Mouse (Mus musculus) forebrain, embryonic 14.5 days (tissue): ENCODE measurements around the gene Vps37c. TPM values are rescaled to one million over a fixed set of nuclear protein-coding genes. Genes with fewer than 3 reads are reported as not detected.

Experiments
- ATAC-seq: fragments of 200-750 bp; cut with Nextera tagmentation; 2 replicates; pipeline ENCODE4 v1.8.0; 2017; ENCODE audit warnings: mild to moderate bottlenecking, moderate library complexity
- DNase-seq: peaks from one replicate; pipeline ENCODE4 v3.0.0-alpha.2; 2015; ENCODE audit warnings: low spot score
- H3K27ac ChIP-seq: fragments of 300-500 bp; sonication (generic); 2 replicates; pipeline ENCODE4 v1.5.1; 2014; ENCODE audit warnings: low read depth, mild to moderate bottlenecking, control low read depth, low read length, moderate library complexity
- H3K27me3 ChIP-seq: fragments of 300-500 bp; sonication (generic); replicated peaks from 2 replicates; pipeline ENCODE4 v1.6.1; 2014; ENCODE audit warnings: low read length, control low read depth, mixed read lengths; ENCODE audit not compliant: control insufficient read depth, insufficient read depth
- H3K36me3 ChIP-seq: fragments of 300-500 bp; sonication (generic); 2 replicates; pipeline ENCODE4 v1.6.1; 2014; ENCODE audit warnings: low read length, control low read depth; ENCODE audit not compliant: control insufficient read depth, insufficient read depth
- H3K4me1 ChIP-seq: fragments of 300-500 bp; sonication (generic); 2 replicates; pipeline ENCODE4 v1.6.1; 2014; ENCODE audit warnings: antibody characterized with exemption, low read length, control low read depth; ENCODE audit not compliant: control insufficient read depth, insufficient read depth
- H3K4me2 ChIP-seq: fragments of 300-500 bp; sonication (generic); 2 replicates; pipeline ENCODE4 v1.6.1; 2014; ENCODE audit warnings: mild to moderate bottlenecking, control low read depth, low read length
- H3K4me3 ChIP-seq: fragments of 300-500 bp; sonication (generic); 2 replicates; pipeline ENCODE4 v1.5.1; 2014; ENCODE audit warnings: low read depth, low read length, control low read depth
- H3K9ac ChIP-seq: fragments of 300-500 bp; sonication (generic); 2 replicates; pipeline ENCODE4 v1.6.1; 2014; ENCODE audit warnings: mild to moderate bottlenecking, low read length, control low read depth, moderate library complexity
- H3K9me3 ChIP-seq: fragments of 300-500 bp; sonication (generic); replicated peaks from 2 replicates; pipeline ENCODE4 v1.6.1; 2016; ENCODE audit warnings: low read length, control low read depth, mixed read lengths; ENCODE audit not compliant: control insufficient read depth
- WGBS: fragments of 180-500 bp; shearing (Covaris S2); extraction: QIAGEN DNeasy Blood & Tissue Kit; methylation state at CpG from one replicate; pipeline ENCODE4 v1.1.7; 2014; 5-methylcytosine and 5-hydroxymethylcytosine counted together
- polyA plus RNA-seq: library from polyadenylated mRNA; unstranded; fragments of >200 nt; fragmentation: Nextera tagmentation; extraction: Ambion mirVana; gene quantifications from 2 replicates; pipeline ENCODE4 v1.2.1, GENCODE M21; 2014

Vps37c gene
- polyA plus RNA-seq, 1 experiment from 2014 or later: 31.9 TPM

DNA sequence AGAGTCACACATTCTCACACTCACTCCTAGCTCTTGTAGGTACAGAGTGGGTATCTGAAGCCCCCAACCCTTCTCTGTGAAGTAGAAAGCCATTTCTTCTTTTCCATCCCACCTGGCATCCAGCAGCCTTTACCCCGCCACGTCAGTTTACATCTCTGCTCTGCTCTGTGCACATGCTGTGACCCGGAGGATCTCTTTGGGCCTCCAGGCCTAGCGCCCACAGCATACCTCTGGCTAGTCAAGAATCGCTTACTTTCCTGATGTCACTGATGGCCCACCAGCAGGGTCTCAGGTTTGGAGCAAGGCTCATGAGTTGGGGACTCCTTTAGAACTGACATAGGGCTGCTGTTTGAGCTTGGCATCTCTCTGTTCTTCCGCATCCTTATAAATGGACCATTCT is 49.5 kb downstream of the Vps37c start:
- WGBS: 90% methylated on average over 6 of the region's 6 CpGs

DNA sequence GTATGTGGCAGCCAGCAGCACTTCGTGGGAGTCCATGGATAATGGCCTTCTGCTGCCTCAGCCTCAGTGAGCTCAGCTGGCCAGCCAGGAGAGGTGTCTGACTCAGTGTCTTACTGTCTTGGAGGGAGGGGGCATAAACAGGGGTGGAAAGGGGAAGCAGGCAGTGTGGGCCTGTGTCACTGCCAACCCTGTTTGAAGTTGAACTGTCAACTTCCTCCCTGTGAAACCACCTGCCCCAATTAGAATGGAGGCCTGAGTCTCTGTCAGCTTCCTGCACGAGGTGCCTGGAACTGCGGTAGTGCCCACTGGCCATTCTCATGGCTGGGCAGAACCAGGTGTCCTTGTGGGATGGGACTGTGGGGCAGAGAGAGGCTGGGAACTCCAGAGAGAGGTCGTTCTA is 50.3 kb downstream of the Vps37c start, which contains the start of gene Cd5:
Gene Cd5, minus strand, starts transcription at position 192 of the 400 bp plus-strand sequence.
- Histone ChIP-seq H3K4me3 (no peak within 1 kb of the TSS), H3K9ac (no peak within 1 kb of the TSS), H3K27me3 (no peaks in the 10 kb centered on the region), H3K9me3 (no peaks in the 10 kb centered on the region), H3K4me2 (no peak within 1 kb of the TSS), H3K4me1 (no peaks in the 10 kb centered on the region), H3K27ac (no peak within 1 kb of the TSS), H3K36me3 (no peaks in the 10 kb centered on the region)
- 77% methylated on average over 4 of the region's 4 CpGs for WGBS
- DNase-seq (no peak), ATAC-seq (no peak)

More for the DNA sequence above, 49.5 kb downstream of the Vps37c start:
- no peaks in the 10 kb centered on the region for H3K27me3 ChIP-seq
- no peaks in the 10 kb centered on the region for H3K4me1 ChIP-seq
- H3K4me2 ChIP-seq: no peak overlapping the region
- no peaks in the 10 kb centered on the region for H3K36me3 ChIP-seq
- H3K9ac ChIP-seq: no peak overlapping the region
- no peaks in the 10 kb centered on the region for H3K9me3 ChIP-seq
- H3K4me3 ChIP-seq: no peak overlapping the region
- DNase-seq (no peak), ATAC-seq (no peak)
- no peak overlapping the region for H3K27ac ChIP-seq

DNA sequence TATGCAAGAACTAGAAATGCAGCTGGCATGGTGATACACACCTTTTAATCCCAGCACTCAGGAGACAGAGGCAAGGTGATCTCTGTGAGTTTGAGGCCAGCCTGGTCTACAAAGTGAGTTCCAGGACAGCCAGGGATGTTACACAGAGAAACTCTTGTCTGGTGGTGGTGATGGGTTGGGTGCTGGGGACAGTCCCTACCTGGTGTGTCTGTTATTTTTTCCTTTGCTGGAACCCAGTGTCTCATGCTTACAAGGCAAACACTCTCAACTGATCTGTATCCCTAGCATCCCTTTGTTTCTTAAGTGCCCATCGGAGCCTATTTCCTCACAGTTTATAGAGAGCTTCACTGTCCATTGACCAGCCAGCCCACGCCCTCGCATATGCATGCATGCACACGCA is 51.4 kb downstream of the Vps37c start:
- no peak overlapping the region for H3K4me3 ChIP-seq
- no peaks in the 10 kb centered on the region for H3K4me1 ChIP-seq
- H3K27me3 ChIP-seq: no peaks in the 10 kb centered on the region
- 98% methylated on average over 4 of the region's 4 CpGs for WGBS
- ATAC-seq (no peak), DNase-seq (no peak)
- H3K9ac ChIP-seq: no peak overlapping the region
- H3K4me2 ChIP-seq: no peak overlapping the region
- H3K36me3 ChIP-seq: no peaks in the 10 kb centered on the region
- no peak overlapping the region for H3K27ac ChIP-seq
- H3K9me3 ChIP-seq: no peaks in the 10 kb centered on the region

DNA sequence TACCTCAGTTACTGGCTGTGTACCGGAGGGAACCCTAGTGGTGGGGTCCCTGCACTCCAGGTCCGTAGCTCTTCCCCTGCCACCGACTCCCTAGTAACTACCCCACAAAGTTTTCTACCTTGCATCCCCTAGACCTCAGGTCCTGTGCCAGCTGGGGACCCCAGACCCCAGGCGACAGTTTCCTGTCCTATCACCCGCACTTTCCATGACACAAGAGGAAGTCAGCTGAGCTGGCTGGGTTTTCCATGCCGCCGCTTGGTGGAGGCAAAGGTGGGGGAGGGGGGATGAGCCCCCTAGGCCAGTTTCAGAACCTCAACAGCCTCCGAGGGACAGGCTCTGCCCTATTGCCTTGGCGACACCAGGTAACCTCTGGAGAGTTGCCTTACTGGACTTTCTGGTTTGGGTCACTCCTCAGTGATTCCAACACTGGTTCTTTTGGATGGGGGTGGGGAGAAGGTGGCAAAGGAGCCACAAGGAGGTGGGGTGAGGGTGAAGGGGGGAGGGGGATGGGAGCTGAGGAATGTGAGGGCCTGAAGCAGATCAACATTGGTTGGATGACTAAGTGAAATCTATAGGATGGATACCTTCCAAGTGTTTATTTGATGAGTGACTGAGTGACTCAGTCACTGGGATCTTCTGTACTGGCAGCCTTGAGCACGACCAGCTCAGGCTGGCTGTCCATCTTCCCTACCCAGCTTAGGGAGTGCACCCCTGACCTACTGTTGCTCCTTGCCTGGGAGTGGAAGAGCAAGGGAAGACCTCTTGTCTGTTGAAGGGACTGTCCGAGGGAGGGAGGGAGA is 52.3 kb downstream of the Vps37c start:
- H3K4me1 ChIP-seq: no peaks in the 10 kb centered on the region
- WGBS: 53% methylated on average over 11 of the region's 11 CpGs
- no peak for DNase-seq

DNA sequence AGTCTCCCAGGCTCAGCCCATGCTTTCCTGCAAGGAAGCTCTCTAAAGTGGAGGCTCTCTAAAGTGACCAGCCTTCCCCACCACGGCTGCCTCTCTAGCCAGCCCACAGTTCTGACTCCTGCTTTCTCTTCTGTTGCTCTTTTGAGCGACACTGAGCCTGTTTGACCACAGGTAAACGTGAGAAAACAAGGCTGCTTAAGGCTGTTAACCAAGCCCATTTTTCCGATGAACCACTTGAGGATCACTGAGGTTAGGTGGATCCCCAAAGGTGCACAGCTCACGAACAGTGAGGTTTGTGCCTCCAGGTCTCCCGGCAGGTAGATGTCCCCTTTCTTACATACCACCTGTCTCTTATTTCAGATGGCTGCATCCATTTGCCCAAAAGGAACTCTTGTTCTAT is 53.6 kb downstream of the Vps37c start:
- Histone ChIP-seq H3K27ac (no peak overlapping the region), H3K4me2 (no peak overlapping the region), H3K9ac (no peak overlapping the region), H3K4me3 (no peak overlapping the region), H3K9me3 (no peaks in the 10 kb centered on the region), H3K4me1 (no peaks in the 10 kb centered on the region), H3K27me3 (no peaks in the 10 kb centered on the region), H3K36me3 (no peaks in the 10 kb centered on the region)
- WGBS: 86% methylated on average over 6 of the region's 6 CpGs
- ATAC-seq (no peak), DNase-seq (no peak)

More for the DNA sequence above, 52.3 kb downstream of the Vps37c start:
- Histone ChIP-seq H3K36me3 (no peaks in the 10 kb centered on the region), H3K27me3 (no peaks in the 10 kb centered on the region), H3K9me3 (no peaks in the 10 kb centered on the region), H3K4me3 (no peak overlapping the region), H3K4me2 (no peak overlapping the region), H3K27ac (no peak overlapping the region), H3K9ac (no peak overlapping the region)
- no peak for ATAC-seq

DNA sequence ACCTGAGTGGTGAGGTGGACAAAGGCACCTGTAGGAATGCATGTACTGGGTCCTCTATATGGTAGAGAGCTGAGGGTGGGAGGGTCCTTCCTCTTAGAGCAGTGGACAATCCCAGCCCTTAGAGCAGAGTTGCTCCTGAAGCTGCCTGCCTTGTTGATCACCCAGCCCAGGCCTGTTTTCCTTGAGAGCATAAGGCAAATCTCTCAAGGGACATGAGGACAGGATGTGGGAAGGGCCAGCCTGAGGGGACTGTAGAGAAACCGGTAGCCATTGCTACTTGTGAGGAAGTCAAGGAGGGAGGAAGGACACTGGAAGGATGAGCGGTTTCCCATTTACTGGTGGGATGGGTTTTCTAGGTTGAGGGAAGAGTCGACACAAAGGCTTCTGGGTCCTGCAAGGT is 54.0 kb downstream of the Vps37c start:
- Histone ChIP-seq H3K36me3 (no peaks in the 10 kb centered on the region), H3K27me3 (no peaks in the 10 kb centered on the region), H3K4me2 (no peak overlapping the region), H3K27ac (no peak overlapping the region), H3K4me1 (no peaks in the 10 kb centered on the region), H3K9ac (no peak overlapping the region), H3K9me3 (no peaks in the 10 kb centered on the region), H3K4me3 (no peak overlapping the region)
- WGBS: 87% methylated on average over 3 of the region's 3 CpGs
- ATAC-seq: no peak
- no peak for DNase-seq

DNA sequence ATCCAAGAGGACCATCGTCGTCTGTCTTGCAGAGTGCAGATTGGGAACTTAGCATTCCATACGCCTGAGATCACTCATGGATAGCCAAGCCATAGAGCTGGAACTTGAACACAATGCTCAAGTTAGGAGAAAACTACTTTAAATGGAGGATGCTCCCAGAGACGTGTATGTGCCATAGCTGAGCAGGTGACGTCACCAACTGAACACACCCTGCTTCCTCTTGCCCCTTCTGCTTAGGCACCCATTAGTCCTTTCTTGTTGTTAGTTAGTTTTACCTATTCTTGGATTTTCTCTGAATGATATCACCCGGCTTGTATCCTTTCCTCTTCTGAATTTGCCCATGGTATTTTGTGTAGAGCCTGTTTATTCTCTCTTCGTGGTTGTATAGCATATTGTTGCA is 58.6 kb downstream of the Vps37c start:
- H3K27me3 ChIP-seq: no peaks in the 10 kb centered on the region
- H3K9me3 ChIP-seq: no peaks in the 10 kb centered on the region
- ATAC-seq: no peak
- H3K27ac ChIP-seq: no peak overlapping the region
- H3K36me3 ChIP-seq: no peaks in the 10 kb centered on the region
- no peaks in the 10 kb centered on the region for H3K4me1 ChIP-seq
- no peak overlapping the region for H3K4me2 ChIP-seq
- no peak for DNase-seq
- H3K4me3 ChIP-seq: no peak overlapping the region
- H3K9ac ChIP-seq: no peak overlapping the region
- WGBS: 88% methylated on average over 7 of the region's 7 CpGs

DNA sequence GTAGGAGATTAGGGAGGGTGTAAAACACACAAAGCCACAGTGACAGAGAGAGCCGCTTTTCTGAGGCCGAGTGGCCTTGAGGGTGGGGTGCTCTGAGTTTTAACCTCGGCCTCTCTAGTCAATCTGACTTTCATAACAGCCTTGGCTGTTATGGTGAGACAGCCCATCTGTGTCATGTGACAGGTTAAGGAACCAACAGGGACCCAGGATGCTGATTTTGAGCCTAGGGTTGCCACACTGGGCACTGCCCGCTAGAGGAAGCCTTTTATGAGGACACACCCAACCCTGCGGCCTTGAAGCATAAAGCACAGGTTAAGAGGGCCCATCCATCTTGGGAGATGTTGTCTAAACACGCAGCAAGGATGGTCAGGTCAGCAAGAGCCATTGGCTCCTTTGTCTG is 59.2 kb downstream of the Vps37c start:
- no peak overlapping the region for H3K27ac ChIP-seq
- no peak overlapping the region for H3K9ac ChIP-seq
- no peak for ATAC-seq
- no peak overlapping the region for H3K4me2 ChIP-seq
- H3K4me1 ChIP-seq: no peaks in the 10 kb centered on the region
- no peaks in the 10 kb centered on the region for H3K36me3 ChIP-seq
- DNase-seq: no peak
- H3K27me3 ChIP-seq: no peaks in the 10 kb centered on the region
- 86% methylated on average over 6 of the region's 6 CpGs for WGBS
- no peak overlapping the region for H3K4me3 ChIP-seq
- no peaks in the 10 kb centered on the region for H3K9me3 ChIP-seq

DNA sequence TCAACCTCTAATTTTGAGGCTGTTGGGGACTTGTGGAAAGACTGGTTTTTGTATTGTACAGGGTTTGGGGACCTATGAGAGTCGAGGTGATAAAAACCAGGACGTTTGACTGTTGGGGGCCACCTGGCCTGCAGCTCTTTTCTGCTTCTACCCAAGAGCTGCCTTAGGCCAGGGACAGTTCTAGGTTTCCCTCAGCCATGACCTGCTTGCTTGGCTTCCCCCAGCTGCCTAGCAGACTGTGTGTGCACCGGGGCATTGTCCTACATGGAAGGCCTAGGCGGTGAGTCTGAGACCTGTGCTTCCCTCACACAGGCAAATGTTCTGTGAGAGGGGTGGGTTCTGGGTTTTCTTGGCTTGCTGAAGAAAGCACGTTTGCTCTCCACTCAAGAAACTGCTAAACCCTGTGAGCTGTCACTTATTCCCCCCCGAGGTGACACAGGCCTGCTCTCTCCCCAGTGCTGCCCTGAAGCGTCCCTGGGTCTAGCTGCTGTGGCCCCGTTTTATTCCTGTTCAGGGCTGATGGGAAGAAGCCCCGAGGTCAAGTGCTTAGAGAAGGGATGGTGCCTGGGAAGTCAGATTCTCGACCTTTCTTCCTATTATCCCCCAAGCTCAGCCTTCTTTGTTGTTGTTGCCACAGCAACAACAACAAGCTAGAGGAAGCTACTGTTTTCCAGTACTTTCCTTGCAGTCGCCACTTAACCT is 60.0 kb downstream of the Vps37c start:
- no peak overlapping the region for H3K4me3 ChIP-seq
- no peaks in the 10 kb centered on the region for H3K36me3 ChIP-seq
- H3K9ac ChIP-seq: no peak overlapping the region
- DNase-seq (no peak), ATAC-seq (no peak)
- no peaks in the 10 kb centered on the region for H3K4me1 ChIP-seq
- no peaks in the 10 kb centered on the region for H3K27me3 ChIP-seq
- 60% methylated on average over 11 of the region's 11 CpGs for WGBS
- no peak overlapping the region for H3K27ac ChIP-seq
- no peaks in the 10 kb centered on the region for H3K9me3 ChIP-seq
- no peak overlapping the region for H3K4me2 ChIP-seq
